In genomic region chr7:98580441-98580840, GRCm38 (mm10) we compare ENCODE assay signal across 26 mouse cellular contexts.
DNase-seq lines count a peak whose midpoint lies in the region; ATAC-seq lines count a peak whose summit lies in the region.
"Had no signal": no experiment of that assay in that cellular context is flagged by ENCODE, and none has a peak within 500 bp of the region (broad histone marks: within the 10 kb centered on the region; RNA-seq: fewer than 3 reads in every experiment).

No protein-coding gene starts in this region.

- no peak overlapping the region for H3K9ac ChIP-seq in kidney, embryonic 15.5 days
- no peak overlapping the region for H3K9ac ChIP-seq in kidney, embryonic 16.5 days (replicated peaks; ENCODE audit: low read length)
- H3K9ac ChIP-seq: forebrain, postnatal 0 days; heart, embryonic 13.5 days; hindbrain, embryonic 12.5 days; limb, embryonic 13.5 days; liver, embryonic 14.5 days; lung, embryonic 15.5 days; midbrain, embryonic 13.5 days had no signal

- no peak overlapping the region for H3K4me3 ChIP-seq in kidney, embryonic 15.5 days (replicated peaks)
- no peak overlapping the region for H3K4me3 ChIP-seq in kidney, embryonic 16.5 days (ENCODE audit: low read length)
- H3K4me3 ChIP-seq: forebrain, embryonic 10.5 days; heart, embryonic 13.5 days; hindbrain, embryonic 12.5 days; limb, embryonic 13.5 days; lung, embryonic 15.5 days; megakaryocyte, embryonic 14.5 days; midbrain, embryonic 13.5 days had no signal

- no peak overlapping the region for H3K4me2 ChIP-seq in kidney, embryonic 15.5 days
- H3K4me2 ChIP-seq in kidney, embryonic 16.5 days (replicated peaks; ENCODE audit: low read depth, low read length): no peak overlapping the region
- H3K4me2 ChIP-seq: heart, embryonic 13.5 days; hindbrain, embryonic 12.5 days; limb, embryonic 13.5 days; lung, embryonic 15.5 days; midbrain, embryonic 13.5 days had no signal

- no peak for ATAC-seq in kidney, embryonic 15.5 days (replicated peaks; ENCODE audit: low FRiP score)
- ATAC-seq in kidney, embryonic 16.5 days (ENCODE audit: low FRiP score, low TSS enrichment): no peak
- ATAC-seq in activated CD4-positive, CD25-positive, alpha-beta regulatory T cell, adult 4 months: peak; percentile 81
- ATAC-seq: forebrain, postnatal 0 days; midbrain, embryonic 13.5 days had no signal

- DNase-seq in lung, postnatal 25 days (ENCODE audit: low spot score): peak; percentile 57
- DNase-seq in lung, postnatal 14 days: no peak
- DNase-seq in lung, postnatal 36 days: peak; percentile 56
- no peak for DNase-seq in right cerebral cortex, postnatal 25 days
- no peak for DNase-seq in embryo, embryonic 9.5 days (ENCODE audit: extremely low spot score)
- DNase-seq: adrenal gland, postnatal 25 days; B cell, adult 2 months; cerebellum, adult 11 months; cerebellum, postnatal 10 days; forebrain, postnatal 0 days; gastrocnemius, postnatal 25 days; heart, adult 18-20 months; heart, postnatal 14 days; right cerebral cortex, postnatal 14 days; thymus, postnatal 25 days had no signal

- H3K9me3 ChIP-seq in kidney, embryonic 15.5 days (replicated peaks): no peaks in the 10 kb centered on the region
- no peaks in the 10 kb centered on the region for H3K9me3 ChIP-seq in kidney, embryonic 16.5 days (ENCODE audit: low read length)
- H3K9me3 ChIP-seq: forebrain, embryonic 10.5 days; heart, embryonic 13.5 days; hindbrain, embryonic 12.5 days; limb, embryonic 13.5 days; lung, embryonic 15.5 days; midbrain, embryonic 13.5 days had no signal

- no peaks in the 10 kb centered on the region for H3K36me3 ChIP-seq in kidney, embryonic 15.5 days
- no peaks in the 10 kb centered on the region for H3K36me3 ChIP-seq in kidney, embryonic 16.5 days (ENCODE audit: insufficient read depth, low read length)
- H3K36me3 ChIP-seq: forebrain, embryonic 10.5 days; heart, embryonic 13.5 days; hindbrain, embryonic 12.5 days; limb, embryonic 13.5 days; lung, embryonic 15.5 days; midbrain, embryonic 13.5 days had no signal

- 50% methylated on average over 7 of the region's 7 CpGs for WGBS in kidney, embryonic 15.5 days
- WGBS in kidney, embryonic 16.5 days: 54% methylated on average over 7 of the region's 7 CpGs

- no peaks in the 10 kb centered on the region for H3K4me1 ChIP-seq in kidney, embryonic 15.5 days
- no peaks in the 10 kb centered on the region for H3K4me1 ChIP-seq in kidney, embryonic 16.5 days (ENCODE audit: insufficient read depth, low read length)
- H3K4me1 ChIP-seq: forebrain, embryonic 10.5 days; hindbrain, embryonic 12.5 days; lung, embryonic 15.5 days; midbrain, embryonic 13.5 days had no signal

- H3K27me3 ChIP-seq in kidney, embryonic 15.5 days: no peaks in the 10 kb centered on the region
- H3K27me3 ChIP-seq in kidney, embryonic 16.5 days (ENCODE audit: insufficient read depth, low read length): no peaks in the 10 kb centered on the region
- H3K27me3 ChIP-seq: heart, embryonic 13.5 days; hindbrain, embryonic 12.5 days; limb, embryonic 13.5 days; lung, embryonic 15.5 days; megakaryocyte, embryonic 14.5 days; midbrain, embryonic 13.5 days had no signal

- H3K27ac ChIP-seq in kidney, embryonic 15.5 days: peak overlapping the region; percentile 32; the same call in 1 of the 2 replicates
- no peak overlapping the region for H3K27ac ChIP-seq in kidney, embryonic 16.5 days (ENCODE audit: low read length)
- H3K27ac ChIP-seq: forebrain, embryonic 10.5 days; heart, embryonic 13.5 days; hindbrain, embryonic 12.5 days; limb, embryonic 13.5 days; liver, embryonic 14.5 days; lung, embryonic 15.5 days; midbrain, embryonic 13.5 days had no signal

Comparison
In these comparisons a context has a peak if more than half of its experiments do, and no peak if none do; other contexts are left out.
1. DNase-seq: peak in lung, postnatal 25 days (single experiment) and lung, postnatal 36 days (single experiment); none in lung, postnatal 14 days (single experiment), right cerebral cortex, postnatal 25 days (single experiment) and embryo, embryonic 9.5 days (single experiment).